Mouse (Mus musculus) E14TG2a.4 (cell line): ENCODE data around the gene Ncapd2.

Experiments
- CTCF ChIP-seq: conservative IDR thresholded peaks from 2 replicates; pipeline ENCODE4 v1.5.1; 2014; ENCODE audit warnings: low read length
- NANOG ChIP-seq: IDR thresholded peaks from 2 replicates; pipeline ENCODE4 v1.6.1; 2014; ENCODE audit warnings: borderline replicate concordance, low read length, mixed read lengths

GRCm38 (mm10) chr6:125152212-125153017 lies 39.1 kb downstream of the Ncapd2 start:
- no peak for TF ChIP-seq CTCF
- no peak for TF ChIP-seq NANOG
